Mouse (Mus musculus): Measurements from ENCODE around the gene Exoc8. TPM values are rescaled to one million over a fixed set of nuclear protein-coding genes. Genes with fewer than 3 reads are reported as not detected.

Exoc8 gene
- polyA plus RNA-seq, 1 experiment = 8.2 TPM

- no peak overlapping the region for H3K4me3 ChIP-seq (ENCODE audit: insufficient read depth, low read depth, low read length)
- no peak for DNase-seq
- no peak for TF ChIP-seq POLR2A (IDR thresholded peaks at IDR 0.05; ENCODE audit: low read depth, low read length)
- peak; percentile 28; the same call in 1 of the 2 replicates for TF ChIP-seq CTCF (conservative IDR thresholded peaks at IDR 0.05; ENCODE audit: insufficient read depth, insufficient read length, low read depth, low read length)
- no peak overlapping the region for H3K27ac ChIP-seq (ENCODE audit: insufficient read depth, low read depth, low read length)
- 79% methylated on average over 4 of the region's 4 CpGs for WGBS
- H3K36me3 ChIP-seq (ENCODE audit: control insufficient read depth, insufficient read depth, low read length) = no peaks in the 10 kb centered on the region
- H3K27me3 ChIP-seq (replicated peaks; ENCODE audit: control insufficient read depth, insufficient read depth, low read length) = no peaks in the 10 kb centered on the region
- peaks cover 21% of the 10 kb centered on the region; the same call in 1 of the 2 replicates for H3K4me1 ChIP-seq (ENCODE audit: control insufficient read depth, insufficient read depth, low read length)
Observed at GRCm38 (mm10) chr8:124930649-124931048, 33.1 kb upstream of the Exoc8 start.

- Histone ChIP-seq H3K4me1 (ENCODE audit: control insufficient read depth, insufficient read depth, low read length) (peaks cover 21% of the 10 kb centered on the region; the same call in 1 of the 2 replicates), H3K27ac (ENCODE audit: insufficient read depth, low read depth, low read length) (no peak overlapping the region), H3K4me3 (ENCODE audit: insufficient read depth, low read depth, low read length) (no peak overlapping the region), H3K27me3 (replicated peaks; ENCODE audit: control insufficient read depth, insufficient read depth, low read length) (no peaks in the 10 kb centered on the region), H3K36me3 (ENCODE audit: control insufficient read depth, insufficient read depth, low read length) (no peaks in the 10 kb centered on the region)
- DNase-seq = peak; percentile 62
- TF ChIP-seq POLR2A (IDR thresholded peaks at IDR 0.05; ENCODE audit: low read depth, low read length) = no peak
- no peak for TF ChIP-seq CTCF (conservative IDR thresholded peaks at IDR 0.05; ENCODE audit: insufficient read depth, insufficient read length, low read depth, low read length)
- WGBS = 52% methylated on average over 13 of the region's 13 CpGs
Observed at GRCm38 (mm10) chr8:124930086-124930485, 32.6 kb upstream of the Exoc8 start.

GRCm38 (mm10) chr8:124929006-124929405, 31.5 kb upstream of the Exoc8 start:
- Histone ChIP-seq H3K27me3 (replicated peaks; ENCODE audit: control insufficient read depth, insufficient read depth, low read length) (no peaks in the 10 kb centered on the region), H3K27ac (ENCODE audit: insufficient read depth, low read depth, low read length) (no peak overlapping the region), H3K4me3 (ENCODE audit: insufficient read depth, low read depth, low read length) (no peak overlapping the region), H3K36me3 (ENCODE audit: control insufficient read depth, insufficient read depth, low read length) (no peaks in the 10 kb centered on the region), H3K4me1 (ENCODE audit: control insufficient read depth, insufficient read depth, low read length) (peaks cover 26% of the 10 kb centered on the region; the same call in 1 of the 2 replicates)
- TF ChIP-seq CTCF (conservative IDR thresholded peaks at IDR 0.05; ENCODE audit: insufficient read depth, insufficient read length, low read depth, low read length) (no peak), POLR2A (IDR thresholded peaks at IDR 0.05; ENCODE audit: low read depth, low read length) (no peak)
- DNase-seq = no peak
- WGBS = 87% methylated on average over 11 of the region's 11 CpGs

DNA sequence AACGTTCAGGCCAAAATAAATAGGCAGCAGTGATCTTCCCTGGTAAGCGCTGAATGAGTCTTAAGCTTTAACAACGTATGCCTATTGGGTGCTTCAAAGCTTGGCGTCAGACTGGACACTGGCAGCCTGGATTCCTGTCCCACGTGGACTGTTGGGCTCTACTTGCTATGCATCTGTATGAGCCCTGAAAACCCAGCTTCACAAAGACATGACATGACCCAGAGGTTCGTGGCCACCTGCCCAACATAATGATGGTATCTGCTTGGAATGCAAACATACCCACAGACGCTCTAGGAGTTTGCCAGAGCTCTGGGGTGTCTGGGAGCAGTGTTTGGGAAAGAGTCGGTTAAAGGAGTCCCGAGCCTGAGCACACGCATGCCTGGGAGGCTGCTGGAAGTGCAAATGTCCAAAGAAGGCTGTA, 28.9 kb upstream of the Exoc8 start:
- Histone ChIP-seq H3K4me1 (ENCODE audit: control insufficient read depth, insufficient read depth, low read length) (peaks cover 29% of the 10 kb centered on the region; the same call in 1 of the 2 replicates), H3K36me3 (ENCODE audit: control insufficient read depth, insufficient read depth, low read length) (no peaks in the 10 kb centered on the region), H3K27ac (ENCODE audit: insufficient read depth, low read depth, low read length) (no peak overlapping the region), H3K4me3 (ENCODE audit: insufficient read depth, low read depth, low read length) (no peak overlapping the region), H3K27me3 (replicated peaks; ENCODE audit: control insufficient read depth, insufficient read depth, low read length) (no peaks in the 10 kb centered on the region)
- DNase-seq = peak; percentile 51
- no peak for TF ChIP-seq POLR2A (IDR thresholded peaks at IDR 0.05; ENCODE audit: low read depth, low read length)
- 48% methylated on average over 10 of the region's 10 CpGs for WGBS

- H3K4me3 ChIP-seq (ENCODE audit: insufficient read depth, low read depth, low read length) = no peak overlapping the region
- no peak for DNase-seq
- H3K27me3 ChIP-seq (replicated peaks; ENCODE audit: control insufficient read depth, insufficient read depth, low read length) = no peaks in the 10 kb centered on the region
- no peaks in the 10 kb centered on the region for H3K36me3 ChIP-seq (ENCODE audit: control insufficient read depth, insufficient read depth, low read length)
- 61% methylated on average over 14 of the region's 14 CpGs for WGBS
- TF ChIP-seq CTCF (conservative IDR thresholded peaks at IDR 0.05; ENCODE audit: insufficient read depth, insufficient read length, low read depth, low read length) (no peak), POLR2A (IDR thresholded peaks at IDR 0.05; ENCODE audit: low read depth, low read length) (no peak)
- no peak overlapping the region for H3K27ac ChIP-seq (ENCODE audit: insufficient read depth, low read depth, low read length)
- peaks cover 29% of the 10 kb centered on the region; the same call in 1 of the 2 replicates for H3K4me1 ChIP-seq (ENCODE audit: control insufficient read depth, insufficient read depth, low read length)
Observed at GRCm38 (mm10) chr8:124925544-124926266, 28.2 kb upstream of the Exoc8 start.

DNA sequence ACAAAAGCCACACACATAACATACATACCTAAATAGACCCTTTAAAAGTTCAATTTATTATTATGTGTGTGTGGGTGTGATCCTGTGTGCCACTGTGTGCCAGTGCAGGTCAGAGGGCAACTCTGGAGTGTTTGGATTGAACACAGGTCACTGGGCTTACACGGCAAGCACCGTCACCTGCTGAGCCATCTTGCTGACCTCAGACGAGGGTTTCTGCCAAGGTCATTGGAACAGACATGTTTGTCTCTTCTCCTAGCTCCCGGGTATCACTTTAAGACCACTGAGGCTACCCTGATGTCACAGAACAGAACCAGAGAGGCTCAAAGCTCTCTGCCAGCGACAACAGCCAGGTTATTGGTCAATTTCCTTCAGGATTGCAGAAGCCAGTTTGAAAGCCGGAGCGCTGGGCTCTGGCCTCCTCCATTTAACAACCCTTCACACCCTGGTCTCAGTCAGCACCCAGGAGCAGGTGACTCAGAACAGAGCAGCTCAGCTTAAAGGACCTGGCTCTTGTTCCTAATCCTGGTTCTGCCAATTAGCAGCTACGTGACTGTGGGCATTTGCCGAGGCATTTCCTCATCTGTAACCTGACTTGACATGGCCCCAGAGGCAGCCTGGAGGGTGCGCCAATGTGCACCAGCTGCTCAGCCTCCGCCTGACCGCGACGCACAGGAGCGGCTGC, 26.6 kb upstream of the Exoc8 start:
- Histone ChIP-seq H3K36me3 (ENCODE audit: control insufficient read depth, insufficient read depth, low read length) (no peaks in the 10 kb centered on the region), H3K27ac (ENCODE audit: insufficient read depth, low read depth, low read length) (no peak overlapping the region), H3K4me1 (ENCODE audit: control insufficient read depth, insufficient read depth, low read length) (peaks cover 20% of the 10 kb centered on the region; the same call in 1 of the 2 replicates), H3K27me3 (replicated peaks; ENCODE audit: control insufficient read depth, insufficient read depth, low read length) (no peaks in the 10 kb centered on the region), H3K4me3 (ENCODE audit: insufficient read depth, low read depth, low read length) (no peak overlapping the region)
- DNase-seq = peak; percentile 37
- TF ChIP-seq CTCF (conservative IDR thresholded peaks at IDR 0.05; ENCODE audit: insufficient read depth, insufficient read length, low read depth, low read length) (no peak), POLR2A (IDR thresholded peaks at IDR 0.05; ENCODE audit: low read depth, low read length) (no peak)
- 67% methylated on average over 15 of the region's 15 CpGs for WGBS

GRCm38 (mm10) chr8:124922490-124923089, 25.1 kb upstream of the Exoc8 start:
- DNase-seq = no peak
- 69% methylated on average over 11 of the region's 11 CpGs for WGBS
- Histone ChIP-seq H3K4me3 (ENCODE audit: insufficient read depth, low read depth, low read length) (no peak overlapping the region), H3K27me3 (replicated peaks; ENCODE audit: control insufficient read depth, insufficient read depth, low read length) (no peaks in the 10 kb centered on the region), H3K27ac (ENCODE audit: insufficient read depth, low read depth, low read length) (no peak overlapping the region), H3K4me1 (ENCODE audit: control insufficient read depth, insufficient read depth, low read length) (peaks cover 20% of the 10 kb centered on the region; the same call in 1 of the 2 replicates), H3K36me3 (ENCODE audit: control insufficient read depth, insufficient read depth, low read length) (no peaks in the 10 kb centered on the region)
- TF ChIP-seq POLR2A (IDR thresholded peaks at IDR 0.05; ENCODE audit: low read depth, low read length) (no peak), CTCF (conservative IDR thresholded peaks at IDR 0.05; ENCODE audit: insufficient read depth, insufficient read length, low read depth, low read length) (no peak)
